Mouse (Mus musculus): ENCODE results near the gene Casp6.

Casp6 gene

DNA sequence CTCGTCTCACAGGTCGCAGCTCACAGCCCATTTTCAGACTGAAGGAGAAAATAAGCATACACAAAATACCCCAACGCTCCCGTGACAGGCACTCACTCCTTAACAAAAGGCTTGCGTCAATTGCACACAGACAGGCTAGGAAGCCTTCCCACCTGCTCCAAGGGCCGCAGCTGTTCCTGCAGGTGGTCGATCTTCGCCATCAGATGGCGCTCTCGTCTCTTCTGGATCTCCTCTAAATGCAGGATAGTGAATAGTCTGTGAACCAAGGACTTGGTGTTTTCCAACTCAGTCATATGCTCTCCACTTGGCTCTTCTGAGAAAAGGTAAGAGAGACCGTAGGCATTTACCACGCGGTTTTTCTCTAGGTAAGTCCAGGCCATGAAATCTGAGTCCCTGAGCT, 17.2 kb downstream of the Casp6 start:
- peak; percentile 67 to 72 for DNase-seq (ENCODE audit: low spot score in 2 of 2)

DNA sequence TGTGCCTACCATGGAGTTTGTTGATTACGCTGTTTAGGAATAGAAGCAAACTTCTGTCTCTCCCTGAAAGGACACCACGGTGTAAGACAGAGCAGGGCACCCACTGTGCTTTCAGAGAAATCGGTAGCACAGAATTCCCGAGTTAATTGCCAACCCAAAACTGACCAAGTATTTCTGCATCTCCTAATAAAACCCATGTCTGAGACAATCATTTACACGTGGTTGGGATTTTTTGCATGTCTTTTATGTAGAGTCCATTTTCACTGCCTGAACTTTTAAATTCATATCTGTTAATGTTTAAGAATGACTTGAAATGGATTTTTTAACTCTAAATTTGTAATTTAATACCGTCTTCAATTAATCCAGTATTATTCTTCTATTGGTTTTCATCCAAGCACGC, 22.4 kb downstream of the Casp6 start:
- DNase-seq (ENCODE audit: low spot score in 2 of 2) = no peak

DNA sequence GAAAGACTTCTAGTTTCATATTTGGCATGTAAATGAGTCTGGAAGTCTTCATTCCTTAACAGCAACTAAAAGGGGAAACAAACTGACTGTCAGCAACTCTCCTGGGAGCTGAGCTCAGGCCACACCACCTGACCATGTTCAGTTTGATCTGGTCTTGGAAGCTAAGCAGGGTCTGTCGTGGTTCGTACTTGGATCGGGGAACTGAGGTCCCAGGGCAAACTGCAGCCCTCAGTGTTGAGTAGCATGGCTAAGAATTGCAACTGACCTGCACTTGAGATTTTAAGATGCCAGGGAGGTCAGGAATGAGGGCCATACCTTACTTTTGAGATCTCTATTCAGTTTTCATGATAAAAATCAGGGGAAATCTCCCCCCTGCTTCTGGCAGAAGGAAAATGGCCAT, 24.6 kb downstream of the Casp6 start:
- DNase-seq (ENCODE audit: low spot score in 2 of 2) = no peak

DNA sequence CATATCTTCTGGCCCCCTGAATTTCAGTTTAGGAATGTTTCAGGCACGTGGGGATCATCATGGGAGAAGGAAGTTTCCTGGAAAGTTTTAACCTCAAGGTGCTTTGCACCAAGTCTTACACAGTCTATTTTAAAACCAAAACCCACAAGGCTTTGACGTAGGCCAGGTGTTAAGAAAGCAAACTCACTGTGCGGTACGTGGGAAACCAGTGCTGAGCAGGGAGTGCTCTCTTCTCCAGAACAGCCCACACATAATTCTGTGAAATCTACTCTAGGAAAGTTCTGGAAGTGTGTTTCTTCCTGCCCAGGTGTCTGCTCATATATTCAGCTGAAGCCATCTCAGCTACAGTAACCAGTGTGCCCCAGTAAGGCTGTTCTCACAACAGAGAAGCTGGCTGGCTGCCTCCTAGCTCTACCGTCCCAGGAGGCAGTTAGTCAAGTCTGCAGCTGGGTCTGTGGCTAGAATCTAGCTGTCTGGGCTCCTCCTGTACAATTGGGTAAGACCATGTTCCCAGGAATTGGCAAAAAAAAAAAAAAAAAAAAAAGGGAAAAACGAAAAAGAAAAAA, 29.1 kb downstream of the Casp6 start:
- no peak for DNase-seq (ENCODE audit: low spot score in 2 of 2)

DNA sequence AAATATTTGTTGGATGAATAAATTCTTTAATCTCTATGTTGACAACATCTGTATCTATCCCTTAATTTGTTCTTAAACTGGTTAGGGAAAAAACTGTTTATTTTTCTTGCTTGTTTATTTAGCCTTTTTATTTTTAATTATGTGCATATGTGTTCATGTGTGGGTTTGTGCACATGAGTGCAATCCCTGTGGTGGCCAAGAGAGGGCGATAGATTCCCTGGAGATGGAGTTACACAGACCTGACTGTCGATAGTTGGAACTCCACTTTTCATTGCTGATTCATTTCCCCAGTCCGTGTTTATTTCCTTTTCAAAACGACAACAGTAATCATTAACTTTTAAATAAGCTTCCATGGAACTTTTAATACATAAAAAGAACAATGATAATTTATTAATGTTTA, 31.2 kb downstream of the Casp6 start:
- DNase-seq (ENCODE audit: low spot score in 2 of 2) = no peak

DNA sequence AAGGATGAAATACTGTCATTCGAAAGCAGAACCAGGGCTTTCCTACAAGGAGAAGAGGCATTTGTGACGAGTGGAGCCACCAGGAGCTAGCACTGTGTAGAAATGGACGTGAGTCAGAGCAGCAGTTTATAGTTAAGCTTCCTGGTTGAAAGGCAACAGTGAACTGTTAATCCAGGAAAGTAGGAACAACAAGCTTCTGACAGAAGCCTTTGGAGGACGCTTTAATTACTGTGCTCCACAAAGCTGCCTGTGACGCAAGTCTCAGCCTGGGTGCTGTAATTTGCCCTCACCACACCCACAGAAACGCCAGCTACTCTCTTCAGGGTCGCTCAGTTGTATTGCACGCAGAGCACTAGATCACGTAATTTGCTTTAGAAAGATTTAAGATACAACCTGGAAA, 35.3 kb downstream of the Casp6 start:
- no peak for DNase-seq (ENCODE audit: low spot score in 2 of 2)

DNA sequence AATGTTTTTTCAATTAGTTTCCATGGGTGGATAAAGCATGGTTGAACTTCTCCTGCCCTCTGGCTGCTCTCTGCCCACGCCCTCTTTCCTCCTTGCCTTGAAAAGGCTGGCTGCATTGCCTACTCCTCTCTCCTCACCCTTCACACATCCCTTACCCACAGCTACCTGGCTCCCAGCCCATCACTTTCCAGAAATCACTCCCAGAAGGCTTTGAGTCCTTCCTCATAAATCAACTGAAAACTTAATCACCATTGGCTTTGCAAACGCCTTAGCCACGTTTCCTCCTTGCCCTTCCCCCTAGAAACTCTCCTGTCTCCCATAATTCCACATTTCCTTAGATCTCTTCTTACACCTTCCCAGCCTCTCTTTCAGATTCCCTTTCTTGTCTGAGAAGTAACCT, 36.6 kb downstream of the Casp6 start:
- DNase-seq (ENCODE audit: low spot score in 2 of 2) = no peak

DNA sequence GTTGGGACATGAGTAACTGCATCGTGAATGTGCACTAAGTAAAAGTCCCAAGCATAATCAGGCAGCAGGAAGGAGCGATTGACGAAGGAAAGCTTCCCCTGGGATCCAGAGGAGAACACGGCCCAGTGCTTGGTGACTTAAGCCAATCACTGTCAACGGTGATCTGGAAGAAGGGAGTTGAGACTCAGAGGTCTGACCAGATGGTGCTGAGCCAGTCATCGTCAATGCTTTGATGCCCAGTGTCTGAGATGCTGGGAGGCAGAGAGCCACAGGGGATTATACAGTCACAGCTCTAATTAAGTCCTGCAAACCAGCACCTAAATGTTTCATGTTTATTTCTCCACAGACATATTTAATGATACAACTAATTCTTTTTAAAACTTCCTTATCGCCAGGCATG, 37.8 kb downstream of the Casp6 start:
- DNase-seq (ENCODE audit: low spot score in 2 of 2) = no peak

DNA sequence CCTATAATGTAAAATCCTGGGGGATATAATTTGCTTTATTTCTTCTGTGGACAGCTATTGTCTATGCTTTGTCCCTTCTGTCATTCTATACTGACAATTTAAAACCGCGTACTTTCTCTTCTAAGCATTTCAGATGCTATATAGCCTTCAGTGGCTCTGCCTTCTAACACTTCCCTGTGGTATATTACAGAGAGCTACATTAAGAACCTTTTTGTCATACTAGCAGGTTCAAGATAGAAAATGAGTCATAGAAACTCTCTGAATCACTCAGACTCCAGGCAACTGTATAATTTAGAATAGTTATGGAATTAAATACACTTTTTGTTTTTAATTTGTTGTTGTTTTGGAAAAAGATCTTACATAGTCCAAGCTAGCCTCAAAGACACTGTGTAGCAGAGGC, 39.6 kb downstream of the Casp6 start:
- no peak for DNase-seq (ENCODE audit: low spot score in 2 of 2)

DNA sequence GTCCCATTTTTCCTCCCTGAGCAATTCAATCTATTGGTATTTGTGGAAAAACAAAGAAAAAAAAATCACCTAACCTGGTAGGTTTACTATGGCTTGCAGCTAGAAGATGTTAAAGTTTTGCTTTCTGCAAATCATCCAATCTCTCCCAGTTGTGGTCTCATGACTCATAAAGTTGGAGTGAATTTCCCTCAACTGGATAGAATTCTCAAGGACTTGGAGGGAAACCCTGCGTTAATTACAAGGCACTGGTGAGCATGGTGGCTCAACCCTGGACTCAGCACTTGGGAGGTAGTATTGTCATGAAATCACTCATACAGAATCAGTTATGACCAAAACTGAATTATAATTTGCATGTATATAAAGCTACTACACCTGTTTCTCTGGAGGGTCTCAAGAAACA, 40.1 kb downstream of the Casp6 start:
- DNase-seq (ENCODE audit: low spot score in 2 of 2) = no peak

DNA sequence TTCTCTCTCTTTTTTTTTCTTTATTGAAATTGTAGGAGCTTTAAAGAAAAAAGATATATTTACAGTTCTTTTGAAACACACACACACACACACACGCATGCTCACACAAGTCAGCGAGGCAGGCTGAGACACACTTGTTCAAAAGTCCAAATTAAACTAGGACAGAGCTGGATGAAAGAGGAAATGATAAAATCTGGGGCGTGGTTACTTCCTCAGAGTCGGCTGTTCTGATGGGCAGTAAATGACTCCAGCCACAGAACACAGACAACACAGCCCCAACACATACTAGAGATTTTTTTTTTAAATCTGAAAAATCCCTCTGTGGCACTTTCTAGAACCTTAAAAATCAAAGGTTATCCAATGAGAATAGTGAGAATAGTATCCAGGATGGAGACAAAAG, 42.6 kb downstream of the Casp6 start:
- DNase-seq (ENCODE audit: low spot score in 2 of 2) = no peak

DNA sequence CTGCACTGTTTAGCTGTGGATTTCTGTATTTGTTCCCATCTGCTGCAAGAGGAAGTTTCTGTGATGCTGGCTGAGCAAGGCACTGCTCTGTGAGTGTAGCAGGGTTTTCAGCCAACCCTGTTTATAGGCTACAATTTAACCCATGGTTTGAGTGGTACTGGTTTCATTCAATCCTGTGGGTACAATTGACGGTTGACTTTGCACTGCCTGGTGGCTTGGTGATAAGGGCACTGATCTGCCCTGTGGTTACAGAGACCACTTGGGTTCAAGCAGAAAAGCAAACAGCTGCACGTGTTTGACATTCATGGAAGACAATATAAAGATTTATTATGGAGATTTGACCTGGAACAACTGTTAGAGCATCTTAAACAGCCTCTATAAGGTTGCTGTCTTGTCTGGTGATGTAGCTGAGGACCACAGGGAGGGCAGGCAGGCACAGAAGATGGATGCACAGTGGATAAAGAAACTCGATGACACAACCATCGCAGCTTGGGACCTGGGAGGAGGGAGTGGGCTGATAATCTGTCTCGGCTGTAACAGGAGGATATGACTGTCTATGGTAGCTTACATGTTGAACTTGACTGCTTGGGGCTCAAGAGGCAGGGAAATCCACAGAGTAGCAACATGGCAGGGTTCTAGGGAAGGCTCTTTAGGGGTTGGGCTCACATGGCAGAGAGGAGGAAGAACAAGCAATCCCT, 45.1 kb downstream of the Casp6 start:
- no peak for DNase-seq (ENCODE audit: low spot score in 2 of 2)

DNA sequence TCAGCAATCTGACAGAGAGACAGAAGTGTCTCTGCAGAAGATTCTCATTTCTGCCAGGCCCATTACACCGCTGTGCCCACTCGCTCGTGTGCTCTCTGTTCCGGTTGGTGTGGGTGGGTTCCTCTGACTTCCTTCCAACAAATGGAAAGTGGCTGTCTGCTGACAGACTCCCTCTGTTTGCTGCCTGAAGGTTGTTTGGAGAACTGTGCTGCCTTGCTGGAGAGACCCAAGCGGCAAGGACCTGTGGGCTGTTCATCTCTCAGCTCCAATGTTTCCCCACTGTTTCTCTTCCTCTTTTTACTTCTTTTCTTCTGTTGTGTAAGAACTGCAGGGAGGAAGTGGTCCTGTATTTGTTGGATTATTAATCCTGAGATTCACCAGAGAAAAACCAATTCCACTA, 47.1 kb downstream of the Casp6 start:
- peak in 1 of 2 experiments; percentile 20 for DNase-seq (ENCODE audit: low spot score in 2 of 2)

DNA sequence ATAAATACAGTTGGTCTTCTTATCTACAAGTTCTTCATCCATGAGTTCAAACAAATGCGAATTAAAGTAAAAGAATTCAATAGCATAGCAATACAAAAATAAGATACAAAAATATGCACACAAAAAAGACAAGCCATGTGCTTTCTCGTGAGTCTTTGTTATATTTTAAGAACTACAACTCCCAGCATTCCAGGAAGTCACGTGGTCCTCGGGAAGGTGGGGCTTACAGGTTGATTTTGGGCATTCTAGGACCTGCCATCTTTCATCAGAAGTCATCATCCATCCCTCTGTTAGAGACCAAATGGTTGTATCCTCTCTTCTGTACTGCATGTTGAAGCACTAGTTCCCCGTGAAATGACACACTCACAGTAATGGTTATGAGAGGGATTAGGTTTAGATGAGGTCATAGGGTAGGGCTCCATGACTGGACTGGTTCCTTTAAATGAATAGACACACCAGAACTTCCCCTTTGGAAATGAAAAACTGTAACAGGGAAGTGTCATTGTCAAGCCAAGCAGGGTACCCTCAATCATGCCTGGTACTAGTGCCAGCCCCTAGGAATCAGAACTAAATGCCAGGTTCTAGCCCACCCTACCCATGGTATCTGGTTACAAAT, 48.0 kb downstream of the Casp6 start:
- DNase-seq (ENCODE audit: low spot score in 2 of 2) = no peak

DNA sequence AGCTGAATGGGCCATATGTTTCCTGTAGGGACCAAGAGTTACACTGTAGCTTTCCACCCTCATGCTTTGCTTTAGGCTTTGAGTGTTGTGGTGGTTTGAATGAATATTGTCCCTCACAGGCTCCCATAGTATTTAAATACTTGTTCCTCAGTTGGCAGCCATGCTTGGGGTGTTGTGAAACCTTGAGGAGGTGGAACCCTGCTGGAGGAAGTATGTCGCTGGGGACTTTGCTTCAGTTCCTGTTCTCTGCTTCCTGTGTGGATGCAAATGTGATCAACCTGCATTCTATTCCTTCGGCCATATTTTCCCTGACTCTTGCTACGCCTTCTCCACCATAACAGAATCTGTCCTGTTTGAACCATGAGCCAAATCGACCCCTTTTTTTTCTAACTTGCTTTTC, 52.1 kb downstream of the Casp6 start:
- DNase-seq (ENCODE audit: low spot score in 2 of 2) = no peak

DNA sequence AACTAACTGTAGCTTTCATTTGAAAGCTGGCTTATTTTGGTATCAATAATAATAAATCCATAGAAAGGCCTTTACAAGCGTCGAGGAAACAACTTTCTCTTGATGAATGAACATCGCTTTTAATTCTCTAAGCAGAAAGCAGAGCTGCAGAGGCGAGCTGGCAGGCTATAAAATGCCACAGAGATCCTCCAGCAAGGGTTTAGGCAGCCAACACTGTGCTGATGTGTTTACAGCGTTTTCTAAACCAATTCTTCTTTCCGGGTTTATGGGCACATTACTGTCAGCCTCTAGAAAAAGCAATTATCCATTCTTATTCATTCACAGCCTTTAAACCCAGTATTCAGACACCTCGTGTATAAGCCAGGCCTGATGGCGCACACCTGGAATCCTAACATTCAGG, 61.3 kb downstream of the Casp6 start:
- no peak for DNase-seq (ENCODE audit: low spot score in 2 of 2)

Data from frontal cortex, postnatal 25 days (tissue).